Mouse (Mus musculus): ENCODE measurements around the gene Kcnmb1. TPM values are rescaled to one million over a fixed set of nuclear protein-coding genes. Genes with fewer than 3 reads are reported as not detected.

The Kcnmb1 gene
- polyA plus RNA-seq, 1 experiment = 0.23 TPM

- TF ChIP-seq CTCF (IDR thresholded peaks at IDR 0.05; ENCODE audit: borderline replicate concordance, extremely low read depth, insufficient read depth, insufficient read length) = no peak
- TF ChIP-seq POLR2A (IDR thresholded peaks at IDR 0.05; ENCODE audit: borderline replicate concordance, extremely low read depth, insufficient read depth, insufficient read length, poor library complexity, severe bottlenecking) = no peak
- DNase-seq (ENCODE audit: low read depth) = no peak
Observed at GRCm38 (mm10) chr11:33944786-33945328, 18.0 kb upstream of the Kcnmb1 start.

- DNase-seq (ENCODE audit: low read depth) = no peak
Observed at GRCm38 (mm10) chr11:33946501-33946900, 16.3 kb upstream of the Kcnmb1 start.

GRCm38 (mm10) chr11:33951155-33951554, 11.7 kb upstream of the Kcnmb1 start:
- peak; percentile 57 for DNase-seq (ENCODE audit: low read depth)
- TF ChIP-seq CTCF (IDR thresholded peaks at IDR 0.05; ENCODE audit: borderline replicate concordance, extremely low read depth, insufficient read depth, insufficient read length) (no peak), POLR2A (IDR thresholded peaks at IDR 0.05; ENCODE audit: borderline replicate concordance, extremely low read depth, insufficient read depth, insufficient read length, poor library complexity, severe bottlenecking) (no peak)

More at GRCm38 (mm10) chr11:33946501-33946900, 16.3 kb upstream of the Kcnmb1 start:
- TF ChIP-seq CTCF (IDR thresholded peaks at IDR 0.05; ENCODE audit: borderline replicate concordance, extremely low read depth, insufficient read depth, insufficient read length) = no peak
- no peak for TF ChIP-seq POLR2A (IDR thresholded peaks at IDR 0.05; ENCODE audit: borderline replicate concordance, extremely low read depth, insufficient read depth, insufficient read length, poor library complexity, severe bottlenecking)

GRCm38 (mm10) chr11:33951684-33952625, 10.9 kb upstream of the Kcnmb1 start:
- DNase-seq (ENCODE audit: low read depth) = no peak
- TF ChIP-seq POLR2A (IDR thresholded peaks at IDR 0.05; ENCODE audit: borderline replicate concordance, extremely low read depth, insufficient read depth, insufficient read length, poor library complexity, severe bottlenecking) = no peak
- TF ChIP-seq CTCF (IDR thresholded peaks at IDR 0.05; ENCODE audit: borderline replicate concordance, extremely low read depth, insufficient read depth, insufficient read length) = no peak

- DNase-seq (ENCODE audit: low read depth) = no peak
- no peak for TF ChIP-seq CTCF (IDR thresholded peaks at IDR 0.05; ENCODE audit: borderline replicate concordance, extremely low read depth, insufficient read depth, insufficient read length)
- no peak for TF ChIP-seq POLR2A (IDR thresholded peaks at IDR 0.05; ENCODE audit: borderline replicate concordance, extremely low read depth, insufficient read depth, insufficient read length, poor library complexity, severe bottlenecking)
Observed at GRCm38 (mm10) chr11:33955982-33956381, 6.8 kb upstream of the Kcnmb1 start.

- TF ChIP-seq CTCF (IDR thresholded peaks at IDR 0.05; ENCODE audit: borderline replicate concordance, extremely low read depth, insufficient read depth, insufficient read length) (no peak), POLR2A (IDR thresholded peaks at IDR 0.05; ENCODE audit: borderline replicate concordance, extremely low read depth, insufficient read depth, insufficient read length, poor library complexity, severe bottlenecking) (no peak)
Observed at GRCm38 (mm10) chr11:33956623-33957022, 6.2 kb upstream of the Kcnmb1 start.

GRCm38 (mm10) chr11:33957595-33957994, 5.2 kb upstream of the Kcnmb1 start:
- TF ChIP-seq POLR2A (IDR thresholded peaks at IDR 0.05; ENCODE audit: borderline replicate concordance, extremely low read depth, insufficient read depth, insufficient read length, poor library complexity, severe bottlenecking) (no peak), CTCF (IDR thresholded peaks at IDR 0.05; ENCODE audit: borderline replicate concordance, extremely low read depth, insufficient read depth, insufficient read length) (no peak)
- DNase-seq (ENCODE audit: low read depth) = no peak

More at GRCm38 (mm10) chr11:33956623-33957022, 6.2 kb upstream of the Kcnmb1 start:
- no peak for DNase-seq (ENCODE audit: low read depth)

GRCm38 (mm10) chr11:33958713-33959112, 4.1 kb upstream of the Kcnmb1 start:
- DNase-seq (ENCODE audit: low read depth) = peak; percentile 22
- TF ChIP-seq CTCF (IDR thresholded peaks at IDR 0.05; ENCODE audit: borderline replicate concordance, extremely low read depth, insufficient read depth, insufficient read length) (peak; percentile 28; the same call in 1 of the 2 replicates), POLR2A (IDR thresholded peaks at IDR 0.05; ENCODE audit: borderline replicate concordance, extremely low read depth, insufficient read depth, insufficient read length, poor library complexity, severe bottlenecking) (no peak)

- TF ChIP-seq POLR2A (IDR thresholded peaks at IDR 0.05; ENCODE audit: borderline replicate concordance, extremely low read depth, insufficient read depth, insufficient read length, poor library complexity, severe bottlenecking) (no peak), CTCF (IDR thresholded peaks at IDR 0.05; ENCODE audit: borderline replicate concordance, extremely low read depth, insufficient read depth, insufficient read length) (no peak)
- no peak for DNase-seq (ENCODE audit: low read depth)
Observed at GRCm38 (mm10) chr11:33962178-33962577, 635 bp upstream of the Kcnmb1 start.

GRCm38 (mm10) chr11:33965380-33965779, 2.6 kb downstream of the Kcnmb1 start:
- TF ChIP-seq CTCF (IDR thresholded peaks at IDR 0.05; ENCODE audit: borderline replicate concordance, extremely low read depth, insufficient read depth, insufficient read length) (no peak), POLR2A (IDR thresholded peaks at IDR 0.05; ENCODE audit: borderline replicate concordance, extremely low read depth, insufficient read depth, insufficient read length, poor library complexity, severe bottlenecking) (no peak)
- no peak for DNase-seq (ENCODE audit: low read depth)

GRCm38 (mm10) chr11:33967708-33968107, 4.9 kb downstream of the Kcnmb1 start:
- TF ChIP-seq CTCF (IDR thresholded peaks at IDR 0.05; ENCODE audit: borderline replicate concordance, extremely low read depth, insufficient read depth, insufficient read length) (no peak), POLR2A (IDR thresholded peaks at IDR 0.05; ENCODE audit: borderline replicate concordance, extremely low read depth, insufficient read depth, insufficient read length, poor library complexity, severe bottlenecking) (no peak)
- DNase-seq (ENCODE audit: low read depth) = no peak

All from brain, embryonic 14.5 days (tissue).